Mouse (Mus musculus): ENCODE data around the gene Gfod1. TPM values are rescaled to one million over a fixed set of nuclear protein-coding genes. Genes with fewer than 3 reads are reported as not detected.

Gene Gfod1
- polyA plus RNA-seq, 1 experiment from 2014 or later = 0.50 TPM

DNA sequence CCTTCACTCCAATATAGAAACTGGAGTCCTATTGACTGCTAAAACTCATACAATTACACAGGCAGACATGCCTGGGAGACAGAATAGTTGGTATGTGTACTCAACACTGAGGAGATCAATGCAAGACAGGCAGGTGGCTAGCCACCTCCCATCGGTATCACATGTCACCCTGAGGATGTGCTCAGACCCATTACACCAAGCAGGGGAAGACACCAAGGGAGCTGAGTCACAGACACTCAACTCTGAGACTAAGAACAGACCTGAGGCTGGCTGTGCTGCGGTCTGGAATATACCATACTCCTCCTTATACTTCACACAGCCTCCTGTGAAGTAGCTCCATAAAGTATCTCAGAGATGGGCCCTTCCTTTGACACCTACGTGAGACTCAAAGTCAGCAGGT lies 60.7 kb downstream of the Gfod1 start:
- TF ChIP-seq CTCF (IDR thresholded peaks at IDR 0.05; ENCODE audit: low read depth) = no peak
- 78% methylated on average over 3 of the region's 3 CpGs for WGBS
- no peaks in the 10 kb centered on the region for H3K4me1 ChIP-seq (replicated peaks; ENCODE audit: control insufficient read depth, insufficient read depth, low read length)
- H3K36me3 ChIP-seq (ENCODE audit: control insufficient read depth, insufficient read depth) = no peaks in the 10 kb centered on the region
- no peak overlapping the region for H3K4me3 ChIP-seq (ENCODE audit: low read depth, low read length)
- H3K9me3 ChIP-seq (ENCODE audit: control insufficient read depth) = no peaks in the 10 kb centered on the region
- no peak overlapping the region for H3K4me2 ChIP-seq (replicated peaks; ENCODE audit: low read depth)
- no peak for ATAC-seq
- no peaks in the 10 kb centered on the region for H3K27me3 ChIP-seq (replicated peaks; ENCODE audit: control insufficient read depth, insufficient read depth, low read length)
- no peak overlapping the region for H3K9ac ChIP-seq (ENCODE audit: low read depth, low read length)
- no peak overlapping the region for H3K27ac ChIP-seq (ENCODE audit: low read depth, low read length)

DNA sequence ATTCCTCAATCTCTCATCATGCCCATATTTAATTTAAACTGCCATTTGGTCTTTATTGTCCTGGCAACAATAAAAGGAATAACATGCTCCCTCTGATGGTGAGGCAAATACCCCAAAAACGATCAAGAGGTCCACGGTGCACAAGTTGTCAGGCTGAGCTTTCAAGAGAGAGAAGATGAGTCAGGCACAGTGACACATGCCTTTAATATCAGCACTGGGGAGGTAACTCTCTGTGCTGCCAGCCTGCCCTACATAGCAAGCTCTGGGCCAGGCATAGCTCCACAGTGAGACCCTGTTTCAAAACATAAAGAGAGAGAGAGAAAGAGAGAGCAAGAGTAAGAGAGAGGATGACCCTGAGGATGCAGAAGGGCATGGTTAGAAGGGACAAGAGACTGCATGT lies 62.2 kb downstream of the Gfod1 start:
- 80% methylated on average over 2 of the region's 2 CpGs for WGBS
- H3K9ac ChIP-seq (ENCODE audit: low read depth, low read length) = no peak overlapping the region
- no peaks in the 10 kb centered on the region for H3K36me3 ChIP-seq (ENCODE audit: control insufficient read depth, insufficient read depth)
- no peaks in the 10 kb centered on the region for H3K4me1 ChIP-seq (replicated peaks; ENCODE audit: control insufficient read depth, insufficient read depth, low read length)
- H3K4me3 ChIP-seq (ENCODE audit: low read depth, low read length) = no peak overlapping the region
- H3K27me3 ChIP-seq (replicated peaks; ENCODE audit: control insufficient read depth, insufficient read depth, low read length) = no peaks in the 10 kb centered on the region
- no peak for ATAC-seq
- H3K9me3 ChIP-seq (ENCODE audit: control insufficient read depth) = no peaks in the 10 kb centered on the region
- no peak overlapping the region for H3K4me2 ChIP-seq (replicated peaks; ENCODE audit: low read depth)
- H3K27ac ChIP-seq (ENCODE audit: low read depth, low read length) = no peak overlapping the region
- no peak for TF ChIP-seq CTCF (IDR thresholded peaks at IDR 0.05; ENCODE audit: low read depth)

- 33% methylated on average over 1 of the region's 1 CpGs for WGBS
- H3K36me3 ChIP-seq (ENCODE audit: control insufficient read depth, insufficient read depth) = no peaks in the 10 kb centered on the region
- no peaks in the 10 kb centered on the region for H3K9me3 ChIP-seq (ENCODE audit: control insufficient read depth)
- H3K4me2 ChIP-seq (replicated peaks; ENCODE audit: low read depth) = no peak overlapping the region
- H3K4me3 ChIP-seq (ENCODE audit: low read depth, low read length) = no peak overlapping the region
- no peak overlapping the region for H3K9ac ChIP-seq (ENCODE audit: low read depth, low read length)
- ATAC-seq = no peak
- no peak for TF ChIP-seq CTCF (IDR thresholded peaks at IDR 0.05; ENCODE audit: low read depth)
- no peaks in the 10 kb centered on the region for H3K27me3 ChIP-seq (replicated peaks; ENCODE audit: control insufficient read depth, insufficient read depth, low read length)
- H3K27ac ChIP-seq (ENCODE audit: low read depth, low read length) = no peak overlapping the region
- no peaks in the 10 kb centered on the region for H3K4me1 ChIP-seq (replicated peaks; ENCODE audit: control insufficient read depth, insufficient read depth, low read length)
Observed at GRCm38 (mm10) chr13:43241069-43241468, 62.9 kb downstream of the Gfod1 start.

DNA sequence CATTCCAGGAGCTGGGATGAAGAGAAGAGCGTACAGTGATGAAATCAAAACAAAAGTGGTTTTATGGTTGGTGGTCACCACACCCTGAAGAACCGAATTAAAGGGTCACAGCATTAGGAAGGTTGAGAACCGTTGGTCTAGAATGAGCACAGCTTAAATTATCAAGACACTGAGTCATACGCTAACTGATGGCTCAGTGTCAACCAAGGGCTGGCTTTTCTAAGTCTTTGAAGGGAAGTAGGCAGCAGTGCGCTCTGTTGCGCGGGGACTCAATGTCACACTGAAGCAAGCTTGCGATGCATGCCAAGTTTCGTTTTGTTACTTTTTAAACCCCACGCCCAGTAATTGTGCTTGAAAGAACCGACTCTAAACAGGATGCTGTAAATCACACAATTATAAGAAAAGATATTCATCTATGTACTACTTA lies 64.2 kb downstream of the Gfod1 start:
- ATAC-seq = no peak
- no peak for TF ChIP-seq CTCF (IDR thresholded peaks at IDR 0.05; ENCODE audit: low read depth)
- H3K36me3 ChIP-seq (ENCODE audit: control insufficient read depth, insufficient read depth) = no peaks in the 10 kb centered on the region
- no peak overlapping the region for H3K9ac ChIP-seq (ENCODE audit: low read depth, low read length)
- H3K4me2 ChIP-seq (replicated peaks; ENCODE audit: low read depth) = no peak overlapping the region
- 73% methylated on average over 11 of the region's 11 CpGs for WGBS
- no peaks in the 10 kb centered on the region for H3K9me3 ChIP-seq (ENCODE audit: control insufficient read depth)
- H3K4me1 ChIP-seq (replicated peaks; ENCODE audit: control insufficient read depth, insufficient read depth, low read length) = no peaks in the 10 kb centered on the region
- no peaks in the 10 kb centered on the region for H3K27me3 ChIP-seq (replicated peaks; ENCODE audit: control insufficient read depth, insufficient read depth, low read length)
- H3K27ac ChIP-seq (ENCODE audit: low read depth, low read length) = no peak overlapping the region
- no peak overlapping the region for H3K4me3 ChIP-seq (ENCODE audit: low read depth, low read length)

GRCm38 (mm10) chr13:43236630-43237029 lies 67.3 kb downstream of the Gfod1 start:
- peaks cover 8% of the 10 kb centered on the region for H3K4me1 ChIP-seq (replicated peaks; ENCODE audit: control insufficient read depth, insufficient read depth, low read length)
- H3K27me3 ChIP-seq (replicated peaks; ENCODE audit: control insufficient read depth, insufficient read depth, low read length) = no peaks in the 10 kb centered on the region
- no peaks in the 10 kb centered on the region for H3K9me3 ChIP-seq (ENCODE audit: control insufficient read depth)
- no peak overlapping the region for H3K9ac ChIP-seq (ENCODE audit: low read depth, low read length)
- H3K27ac ChIP-seq (ENCODE audit: low read depth, low read length) = no peak overlapping the region; the same call in 1 of the 2 replicates
- ATAC-seq = no peak
- H3K36me3 ChIP-seq (ENCODE audit: control insufficient read depth, insufficient read depth) = no peaks in the 10 kb centered on the region
- TF ChIP-seq CTCF (IDR thresholded peaks at IDR 0.05; ENCODE audit: low read depth) = no peak
- no peak overlapping the region for H3K4me2 ChIP-seq (replicated peaks; ENCODE audit: low read depth)
- WGBS = 61% methylated on average over 6 of the region's 6 CpGs
- no peak overlapping the region for H3K4me3 ChIP-seq (ENCODE audit: low read depth, low read length)

DNA sequence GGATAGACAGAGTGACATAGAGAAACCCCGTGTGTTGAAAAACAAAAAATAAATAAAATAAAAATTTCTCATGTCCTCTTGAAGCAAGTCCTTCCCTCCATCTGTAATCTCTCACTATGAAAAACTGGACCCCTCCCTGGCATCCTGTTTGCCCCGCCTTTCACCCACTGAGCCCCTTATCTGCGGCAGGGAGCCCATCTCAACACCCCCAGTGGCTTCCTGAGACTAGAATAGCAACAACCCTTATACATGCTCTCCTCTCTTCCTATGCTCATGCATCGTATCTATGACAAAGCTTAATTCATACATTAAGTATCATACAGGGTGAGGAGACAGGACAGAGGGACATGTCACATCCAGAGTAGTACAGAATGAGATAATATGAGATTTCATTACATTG lies 68.0 kb downstream of the Gfod1 start:
- Histone ChIP-seq H3K4me3 (ENCODE audit: low read depth, low read length) (no peak overlapping the region), H3K27ac (ENCODE audit: low read depth, low read length) (no peak overlapping the region), H3K9ac (ENCODE audit: low read depth, low read length) (no peak overlapping the region), H3K4me2 (replicated peaks; ENCODE audit: low read depth) (no peak overlapping the region), H3K27me3 (replicated peaks; ENCODE audit: control insufficient read depth, insufficient read depth, low read length) (no peaks in the 10 kb centered on the region), H3K4me1 (replicated peaks; ENCODE audit: control insufficient read depth, insufficient read depth, low read length) (peaks cover 11% of the 10 kb centered on the region), H3K9me3 (ENCODE audit: control insufficient read depth) (no peaks in the 10 kb centered on the region), H3K36me3 (ENCODE audit: control insufficient read depth, insufficient read depth) (no peaks in the 10 kb centered on the region)
- TF ChIP-seq CTCF (IDR thresholded peaks at IDR 0.05; ENCODE audit: low read depth) = no peak
- ATAC-seq = no peak
- WGBS = 56% methylated on average over 4 of the region's 4 CpGs

DNA sequence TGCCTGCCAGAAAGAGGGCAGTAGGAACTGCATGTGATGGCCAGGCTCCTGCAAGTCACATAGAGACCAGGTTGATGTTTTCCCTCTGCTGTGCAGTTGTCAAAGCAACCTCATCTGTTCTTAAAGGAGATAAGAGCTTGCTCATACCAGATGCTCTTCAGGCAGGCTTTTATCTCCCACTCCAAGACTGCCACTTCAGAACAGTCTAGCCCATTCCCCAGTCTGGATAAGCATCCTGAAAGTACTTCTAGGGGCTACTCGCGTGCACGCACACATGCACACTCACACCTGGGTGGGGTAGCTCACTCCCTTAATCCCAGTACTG lies 68.4 kb downstream of the Gfod1 start:
- Histone ChIP-seq H3K4me2 (replicated peaks; ENCODE audit: low read depth) (no peak overlapping the region), H3K36me3 (ENCODE audit: control insufficient read depth, insufficient read depth) (no peaks in the 10 kb centered on the region), H3K9me3 (ENCODE audit: control insufficient read depth) (no peaks in the 10 kb centered on the region), H3K4me1 (replicated peaks; ENCODE audit: control insufficient read depth, insufficient read depth, low read length) (peaks cover 11% of the 10 kb centered on the region), H3K9ac (ENCODE audit: low read depth, low read length) (no peak overlapping the region), H3K27ac (ENCODE audit: low read depth, low read length) (no peak overlapping the region), H3K27me3 (replicated peaks; ENCODE audit: control insufficient read depth, insufficient read depth, low read length) (no peaks in the 10 kb centered on the region), H3K4me3 (ENCODE audit: low read depth, low read length) (no peak overlapping the region)
- no peak for ATAC-seq
- WGBS = 60% methylated on average over 3 of the region's 3 CpGs
- no peak for TF ChIP-seq CTCF (IDR thresholded peaks at IDR 0.05; ENCODE audit: low read depth)
